In the genomic region with DNA sequence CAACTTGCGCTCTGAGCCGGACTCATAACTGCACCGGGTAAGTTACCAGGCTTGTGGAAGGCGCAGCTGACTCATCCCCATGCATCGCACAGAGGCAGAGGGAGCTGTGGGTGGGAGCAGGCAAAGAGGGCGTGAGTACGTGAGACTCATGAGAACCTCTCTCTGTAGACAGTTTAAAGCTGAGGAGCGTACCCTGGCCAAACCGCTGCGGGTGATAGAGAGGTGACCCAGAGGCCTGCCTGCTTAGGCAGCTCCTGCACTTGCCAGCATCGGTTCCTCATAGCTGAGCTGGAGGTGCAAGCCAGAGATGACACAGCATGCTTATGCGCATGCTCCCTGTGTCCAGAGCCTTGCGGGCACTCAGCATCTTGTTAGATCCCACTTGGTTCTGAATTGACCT, we compare ENCODE assay signal across 10 mouse cellular contexts. TPM values are rescaled to one million over a fixed set of nuclear protein-coding genes. Genes with fewer than 3 reads are reported as not detected.
DNase-seq lines count a peak whose midpoint lies in the region; ATAC-seq lines count a peak whose summit lies in the region.
"Had no signal": no experiment of that assay in that cellular context is flagged by ENCODE, and none has a peak within 500 bp of the region (broad histone marks: within the 10 kb centered on the region; RNA-seq: fewer than 3 reads in every experiment).

No protein-coding gene starts in this region.

- DNase-seq in frontal cortex, postnatal 10 days (ENCODE audit: low spot score in 2 of 2): no peak
- peak; percentile 85 for DNase-seq in right cerebral cortex, adult 18-20 months
- no peak for DNase-seq in right cerebral cortex, postnatal 14 days
- peak; percentile 14 for DNase-seq in gastrocnemius, postnatal 10 days
- DNase-seq in skeletal muscle tissue, adult 2 months (ENCODE audit: low read depth, low spot score): peak; percentile 48
- no peak for DNase-seq in Muller cell, postnatal 12 days (ENCODE audit: inconsistent ontology term)
- no peak for DNase-seq in T-cell, adult 2 months (ENCODE audit: low spot score)
- DNase-seq: spleen, adult 18-20 months; thymus, postnatal 25 days had no signal

- peak; percentile 95 for ATAC-seq in frontal cortex, adult (ENCODE audit: low TSS enrichment)

RNA-seq across cellular contexts. Expression of a gene that starts 32.8 kb away (rescaled TPM):
- under 1 TPM; 0.27 to 0.31 TPM for total RNA-seq in gastrocnemius, postnatal 10 days (2021)

RNA-seq across cellular contexts. Expression of a gene that starts 50.1 kb away (rescaled TPM):
- 10 to 100 TPM; 14.2 to 15.3 TPM for total RNA-seq in gastrocnemius, postnatal 10 days (2021)

Comparison
In these comparisons a context has a peak if more than half of its experiments do, and no peak if none do; other contexts are left out.
1. DNase-seq: peak in right cerebral cortex, adult 18-20 months (single experiment), gastrocnemius, postnatal 10 days (single experiment) and skeletal muscle tissue, adult 2 months (single experiment); none in frontal cortex, postnatal 10 days (0 of 2), right cerebral cortex, postnatal 14 days (single experiment), Muller cell, postnatal 12 days (single experiment) and T-cell, adult 2 months (single experiment).